In genomic region chr10:7234601-7235000, GRCm38 (mm10) we compare ENCODE assay signal across 10 mouse cellular contexts. TPM values are rescaled to one million over a fixed set of nuclear protein-coding genes. Genes with fewer than 3 reads are reported as not detected.
A peak's percentile ranks its signal among the peaks of the same experiment; 100 is the strongest.
DNase-seq lines count a peak whose midpoint lies in the region; ATAC-seq and TF ChIP-seq lines count a peak whose summit lies in the region.
"Had no signal": no experiment of that assay in that cellular context is flagged by ENCODE, and none has a peak within 500 bp of the region (broad histone marks: within the 10 kb centered on the region; RNA-seq: fewer than 3 reads in every experiment).

No protein-coding gene starts in this region.

- intact Hi-C loops in heart, adult 2 months (cut with DNase I) = loop anchor here (10.0 kb wide), 1 partner anchor 200 kb away; no protein-coding TSS in a partner anchor

- H3K36me3 ChIP-seq in heart, adult 2 months (ENCODE audit: control insufficient read depth, insufficient read depth, low read length) = no peaks in the 10 kb centered on the region
- no peaks in the 10 kb centered on the region for H3K36me3 ChIP-seq in lung, embryonic 14.5 days (ENCODE audit: insufficient read depth)
- H3K36me3 ChIP-seq: hindbrain, embryonic 12.5 days had no signal

- no peak overlapping the region for H3K4me3 ChIP-seq in heart, adult 2 months
- H3K4me3 ChIP-seq in lung, embryonic 14.5 days (ENCODE audit: low read depth, low read length) = no peak overlapping the region
- H3K4me3 ChIP-seq: hindbrain, embryonic 12.5 days; megakaryocyte, embryonic 14.5 days had no signal

- H3K27me3 ChIP-seq in heart, adult 2 months (ENCODE audit: control insufficient read depth, insufficient read depth, low read length) = no peaks in the 10 kb centered on the region
- H3K27me3 ChIP-seq in lung, embryonic 14.5 days (ENCODE audit: insufficient read depth, low read length) = no peaks in the 10 kb centered on the region
- H3K27me3 ChIP-seq: hindbrain, embryonic 12.5 days had no signal

- no peak for DNase-seq in heart, adult 2 months
- no peak for DNase-seq in heart, adult 8-10 months (ENCODE audit: low spot score)
- DNase-seq in lung, embryonic 14.5 days = no peak
- no peak for DNase-seq in lung, postnatal 36 days
- peak; percentile 51 for DNase-seq in cerebellum, adult 11-12 months
- peak; percentile 11 to 51 for DNase-seq in kidney, postnatal 25 days
- DNase-seq in testis, postnatal 10 days (ENCODE audit: low spot score) = no peak

- peak; percentile 11; the same call in 1 of the 2 replicates for ATAC-seq in lung, embryonic 14.5 days (ENCODE audit: insufficient read depth)

- no peaks in the 10 kb centered on the region for H3K79me2 ChIP-seq in heart, adult 2 months (replicated peaks; ENCODE audit: control insufficient read depth, insufficient read depth, low read length)

- WGBS in heart, adult 2 months = 50% methylated on average over 3 of the region's 5 CpGs
- 49% methylated on average over 3 of the region's 5 CpGs for WGBS in lung, embryonic 14.5 days

- TF ChIP-seq EP300 in heart, adult 2 months (IDR thresholded peaks at IDR 0.05; ENCODE audit: insufficient read depth, low read depth, low read length) = no peak

- no peak overlapping the region for H3K27ac ChIP-seq in heart, adult 2 months
- no peak overlapping the region for H3K27ac ChIP-seq in lung, embryonic 14.5 days (ENCODE audit: low read depth)
- H3K27ac ChIP-seq: hindbrain, embryonic 12.5 days; liver, embryonic 14.5 days had no signal

- no peak for TF ChIP-seq POLR2A in heart, adult 2 months (IDR thresholded peaks at IDR 0.05; ENCODE audit: insufficient read depth, low read depth, low read length)

- H3K4me2 ChIP-seq in lung, embryonic 14.5 days = no peak overlapping the region
- H3K4me2 ChIP-seq: hindbrain, embryonic 12.5 days had no signal

- no peaks in the 10 kb centered on the region for H3K9me3 ChIP-seq in lung, embryonic 14.5 days (ENCODE audit: low read depth, low read length)
- H3K9me3 ChIP-seq: hindbrain, embryonic 12.5 days had no signal

- no peak overlapping the region for H3K9ac ChIP-seq in heart, adult 2 months (ENCODE audit: low read depth, low read length)
- no peak overlapping the region for H3K9ac ChIP-seq in lung, embryonic 14.5 days
- H3K9ac ChIP-seq: hindbrain, embryonic 12.5 days; liver, embryonic 14.5 days had no signal

- no peaks in the 10 kb centered on the region for H3K4me1 ChIP-seq in heart, adult 2 months (ENCODE audit: control insufficient read depth, insufficient read depth, low read length)
- no peaks in the 10 kb centered on the region for H3K4me1 ChIP-seq in lung, embryonic 14.5 days (ENCODE audit: insufficient read depth)
- H3K4me1 ChIP-seq: megakaryocyte, embryonic 14.5 days had no signal

- TF ChIP-seq CTCF in heart, adult 2 months (IDR thresholded peaks at IDR 0.05) = peak; percentile 26; the same call in 1 of the 2 replicates
- TF ChIP-seq CTCF in lung, embryonic 14.5 days (IDR thresholded peaks at IDR 0.05; ENCODE audit: low read depth) = no peak

RNA-seq across cellular contexts. Expression of gene Cnksr3, which starts 22.6 kb away (rescaled TPM):
- 10 to 100 TPM; 22.2 to 28.3 TPM for total RNA-seq in heart, adult 2 months (2021)
- 9.3 and 10.4 TPM in 2 replicates for polyA plus RNA-seq in heart, adult 2 months (2012; rRNA removed)
- total RNA-seq in heart, adult 8-10 months (2022) = 10 to 100 TPM; 17.2 to 25.1 (median 23.2) TPM
- polyA plus RNA-seq in lung, embryonic 14.5 days (2014; fragmentation: Nextera tagmentation; extraction: Ambion mirVana) = 9.4 and 11.4 TPM in 2 replicates

Comparison
In these comparisons a context has a peak if more than half of its experiments do, and no peak if none do; other contexts are left out.
1. DNase-seq: peak in cerebellum, adult 11-12 months (single experiment) and kidney, postnatal 25 days (2 of 2); none in heart, adult 2 months (0 of 2), heart, adult 8-10 months (single experiment), lung, embryonic 14.5 days (single experiment), lung, postnatal 36 days (single experiment) and testis, postnatal 10 days (single experiment).